Mouse (Mus musculus) lung, postnatal 10 days (tissue): Measurements from ENCODE around the gene Elovl3.
A peak's percentile ranks its signal among the peaks of the same experiment; 100 is the strongest.
"Not testable (repeated sequence)": the region's sequence is repeated elsewhere in the genome, so short reads cannot be mapped to it uniquely, and the experiment has no call there.

Experiments used
- DNase-seq: peaks from one replicate; pipeline ENCODE4 v3.0.0; 2021

Gene Elovl3

GRCm38 (mm10) chr19:46131694-46132525, at the start of gene Elovl3:
Elovl3 (plus strand) TSS chr19:46131897.
- DNase-seq, result peak; percentile 58

- DNase-seq, result no peak
Measured at GRCm38 (mm10) chr19:46085185-46085584, 46.5 kb upstream of the Elovl3 start.

GRCm38 (mm10) chr19:46086337-46086736, 45.4 kb upstream of the Elovl3 start:
- peak; percentile 53 for DNase-seq

- no peak for DNase-seq
Measured at GRCm38 (mm10) chr19:46087871-46088270, 43.8 kb upstream of the Elovl3 start.

- no peak for DNase-seq
Measured at GRCm38 (mm10) chr19:46091641-46092040, 40.1 kb upstream of the Elovl3 start.

GRCm38 (mm10) chr19:46094144-46094543, 37.6 kb upstream of the Elovl3 start:
- no peak for DNase-seq

- no peak for DNase-seq
Measured at GRCm38 (mm10) chr19:46095291-46095690, 36.4 kb upstream of the Elovl3 start.

- DNase-seq, result no peak
Measured at GRCm38 (mm10) chr19:46096396-46096795, 35.3 kb upstream of the Elovl3 start.

GRCm38 (mm10) chr19:46099561-46099960, 32.1 kb upstream of the Elovl3 start:
- no peak for DNase-seq

GRCm38 (mm10) chr19:46103437-46104186, 28.1 kb upstream of the Elovl3 start:
- peak; percentile 42 for DNase-seq

- DNase-seq, result no peak
Measured at GRCm38 (mm10) chr19:46104187-46104557, 27.5 kb upstream of the Elovl3 start.

- DNase-seq, result no peak
Measured at GRCm38 (mm10) chr19:46110214-46110613, 21.5 kb upstream of the Elovl3 start.

GRCm38 (mm10) chr19:46110781-46111180, 20.9 kb upstream of the Elovl3 start:
- no peak for DNase-seq

- no peak for DNase-seq
Measured at GRCm38 (mm10) chr19:46114617-46115016, 17.1 kb upstream of the Elovl3 start.

GRCm38 (mm10) chr19:46119458-46119857, 12.2 kb upstream of the Elovl3 start:
- no peak for DNase-seq

- no peak for DNase-seq
Measured at GRCm38 (mm10) chr19:46120872-46121271, 10.8 kb upstream of the Elovl3 start.

GRCm38 (mm10) chr19:46123876-46124275, 7.8 kb upstream of the Elovl3 start:
- no peak for DNase-seq

- DNase-seq, result no peak
Measured at GRCm38 (mm10) chr19:46124651-46125050, 7.0 kb upstream of the Elovl3 start.

- no peak for DNase-seq
Measured at GRCm38 (mm10) chr19:46126301-46126700, 5.4 kb upstream of the Elovl3 start.

GRCm38 (mm10) chr19:46129737-46130136, 2.0 kb upstream of the Elovl3 start:
- not testable (repeated sequence) for DNase-seq

GRCm38 (mm10) chr19:46131283-46131682, 414 bp upstream of the Elovl3 start:
- DNase-seq, result no peak

- DNase-seq, result no peak
Measured at GRCm38 (mm10) chr19:46132577-46132976, 880 bp downstream of the Elovl3 start.

- peak; percentile 94 for DNase-seq
Measured at GRCm38 (mm10) chr19:46135297-46135696, 3.6 kb downstream of the Elovl3 start.
